Mouse (Mus musculus) CH12.LX (cell line): Measurements from ENCODE around the gene Phc1. TPM values are rescaled to one million over a fixed set of nuclear protein-coding genes. Genes with fewer than 3 reads are reported as not detected.

Source experiments
- DNase-seq: peaks from one replicate; pipeline ENCODE4 v3.0.0-alpha.2; 2013; ENCODE audit errors: extremely low read depth
- H3K27ac ChIP-seq: 2 replicates; pipeline ENCODE4 v1.5.1; 2012; ENCODE audit warnings: low read depth, mild to moderate bottlenecking, control low read depth, moderate library complexity; ENCODE audit not compliant: insufficient read depth
- H3K27me3 ChIP-seq: replicated peaks from 2 replicates; pipeline ENCODE3; 2012; ENCODE audit warnings: inconsistent platforms
- H3K36me3 ChIP-seq, 2 experiments: replicated peaks in 1 of 2; 2 replicates each; pipeline versions ENCODE3 to v1.6.1; 2012; ENCODE audit warnings: inconsistent platforms in 1 of 2, low read length in 1 of 2, mild to moderate bottlenecking in 1 of 2, mixed read lengths in 1 of 2, moderate library complexity in 1 of 2; ENCODE audit not compliant: control insufficient read depth in 1 of 2, insufficient read depth in 1 of 2
- H3K4me1 ChIP-seq, 2 experiments: 2 replicates each; pipeline ENCODE4 v1.6.1; 2012; ENCODE audit warnings: inconsistent platforms in 1 of 2, moderate library complexity in 1 of 2; ENCODE audit not compliant: insufficient read depth in 2 of 2, control insufficient read depth in 1 of 2
- H3K4me2 ChIP-seq: 2 replicates; pipeline ENCODE4 v1.6.1; 2012; ENCODE audit warnings: low read depth, mild to moderate bottlenecking, control low read depth; ENCODE audit not compliant: poor library complexity, insufficient read depth, severe bottlenecking
- H3K4me3 ChIP-seq, 3 experiments: fragments of 150-350 bp in 1 of 3; sonication (generic) in 1 of 3; replicated peaks in 1 of 3; 2 replicates each; pipeline versions ENCODE3 to v1.5.1; 2011 to 2012; ENCODE audit warnings: low read depth in 2 of 3, low read length in 2 of 3, mild to moderate bottlenecking in 2 of 3, moderate library complexity in 2 of 3, control low read depth in 1 of 3, improper control_type of control experiment in 1 of 3, inconsistent platforms in 1 of 3, mixed read lengths in 1 of 3; ENCODE audit not compliant: poor library complexity in 1 of 3
- H3K79me2 ChIP-seq: replicated peaks from 2 replicates; pipeline ENCODE4 v1.6.1; 2012; ENCODE audit warnings: mild to moderate bottlenecking, moderate library complexity; ENCODE audit not compliant: control insufficient read depth, poor library complexity, insufficient read depth, severe bottlenecking; ENCODE audit errors: extremely low read depth
- H3K9ac ChIP-seq: 2 replicates; pipeline ENCODE4 v1.6.1; 2012; ENCODE audit warnings: low read depth, mild to moderate bottlenecking, control low read depth, moderate library complexity; ENCODE audit not compliant: insufficient read depth
- H3K9me3 ChIP-seq: replicated peaks from 2 replicates; pipeline ENCODE3; 2012; ENCODE audit warnings: low read length, inconsistent platforms, mixed read lengths
- BHLHE40 ChIP-seq: IDR thresholded peaks from 2 replicates; pipeline ENCODE4 v1.6.1; 2011; ENCODE audit warnings: mild to moderate bottlenecking, low read depth, low read length, improper control_type of control experiment
- CHD1 ChIP-seq: IDR thresholded peaks from 2 replicates; pipeline ENCODE4 v1.6.1; 2012; ENCODE audit warnings: low read depth, low read length, improper control_type of control experiment, inconsistent platforms
- CTCF ChIP-seq, 2 experiments: IDR thresholded peaks in 1 of 2; conservative IDR thresholded peaks in 1 of 2; 2 replicates each; pipeline ENCODE4 v1.5.1; 2011 to 2012; ENCODE audit warnings: low read depth in 2 of 2, low read length in 2 of 2, improper control_type of control experiment in 1 of 2, inconsistent platforms in 1 of 2, mild to moderate bottlenecking in 1 of 2, moderate library complexity in 1 of 2
- ELF1 ChIP-seq: IDR thresholded peaks from 2 replicates; pipeline ENCODE4 v1.6.1; 2014; ENCODE audit warnings: low read depth, mild to moderate bottlenecking, inconsistent platforms, low read length, improper control_type of control experiment
- EP300 ChIP-seq: IDR thresholded peaks from 2 replicates; pipeline ENCODE4 v1.6.1; 2011; ENCODE audit warnings: low read length, improper control_type of control experiment
- ETS1 ChIP-seq: conservative IDR thresholded peaks from 2 replicates; pipeline ENCODE4 v1.6.1; 2012; ENCODE audit warnings: low read depth, mild to moderate bottlenecking, inconsistent platforms, low read length, improper control_type of control experiment, moderate library complexity
- IRF4 ChIP-seq: IDR thresholded peaks from 2 replicates; pipeline ENCODE4 v1.6.1; 2014; ENCODE audit warnings: low read depth, mild to moderate bottlenecking, inconsistent platforms, low read length, improper control_type of control experiment
- JUN ChIP-seq: IDR thresholded peaks from 2 replicates; pipeline ENCODE4 v1.6.1; 2011; ENCODE audit warnings: low read depth, mild to moderate bottlenecking, low read length, improper control_type of control experiment, moderate library complexity; ENCODE audit not compliant: insufficient read depth
- JUND ChIP-seq: conservative IDR thresholded peaks from 2 replicates; pipeline ENCODE4 v1.6.1; 2011; ENCODE audit warnings: low read depth, low read length, improper control_type of control experiment
- MXI1 ChIP-seq: IDR thresholded peaks from 2 replicates; pipeline ENCODE4 v1.6.1; 2011; ENCODE audit warnings: mild to moderate bottlenecking, low read depth, low read length, improper control_type of control experiment
- NELFE ChIP-seq: IDR thresholded peaks from 2 replicates; pipeline ENCODE4 v1.6.1; 2011; ENCODE audit warnings: low read depth, low read length, improper control_type of control experiment
- NRF1 ChIP-seq: IDR thresholded peaks from 2 replicates; pipeline ENCODE4 v1.6.1; 2014; ENCODE audit warnings: low read depth, mild to moderate bottlenecking, inconsistent platforms, low read length, improper control_type of control experiment, moderate library complexity
- PAX5 ChIP-seq: IDR thresholded peaks from 2 replicates; pipeline ENCODE4 v1.6.1; 2012; ENCODE audit warnings: low read length, inconsistent platforms, mixed read lengths
- POLR2A ChIP-seq: IDR thresholded peaks from 2 replicates; pipeline ENCODE4 v1.6.1; 2011; ENCODE audit warnings: low read depth, mild to moderate bottlenecking, improper control_type of control experiment, low read length
- POLR2AphosphoS2 ChIP-seq: IDR thresholded peaks from 2 replicates; pipeline ENCODE4 v1.6.1; 2011; ENCODE audit warnings: low read depth, low read length, improper control_type of control experiment
- RCOR1 ChIP-seq: conservative IDR thresholded peaks from 2 replicates; pipeline ENCODE4 v1.6.1; 2012; ENCODE audit warnings: low read depth, mild to moderate bottlenecking, inconsistent platforms, low read length, improper control_type of control experiment
- SIN3A ChIP-seq: IDR thresholded peaks from 2 replicates; pipeline ENCODE4 v1.6.1; 2012; ENCODE audit warnings: low read length, improper control_type of control experiment, inconsistent platforms
- TBP ChIP-seq: conservative IDR thresholded peaks from 2 replicates; pipeline ENCODE4 v1.6.1; 2011; ENCODE audit warnings: low read depth, low read length, improper control_type of control experiment
- TCF12 ChIP-seq: IDR thresholded peaks from 2 replicates; pipeline ENCODE4 v1.6.1; 2014; ENCODE audit warnings: low read depth, mild to moderate bottlenecking, inconsistent platforms, low read length, improper control_type of control experiment
- UBTF ChIP-seq: IDR thresholded peaks from 2 replicates; pipeline ENCODE4 v1.6.1; 2012; ENCODE audit warnings: low read depth, mild to moderate bottlenecking, inconsistent platforms, low read length, improper control_type of control experiment, moderate library complexity
- USF2 ChIP-seq: conservative IDR thresholded peaks from 2 replicates; pipeline ENCODE4 v1.6.1; 2011; ENCODE audit warnings: low read depth, low read length, improper control_type of control experiment
- ZKSCAN1 ChIP-seq: IDR thresholded peaks from 2 replicates; pipeline ENCODE4 v1.6.1; 2012; ENCODE audit warnings: low read depth, inconsistent platforms, low read length, improper control_type of control experiment, borderline replicate concordance
- ZMIZ1 ChIP-seq: IDR thresholded peaks from 2 replicates; pipeline ENCODE4 v1.6.1; 2012; ENCODE audit warnings: low read depth, mild to moderate bottlenecking, inconsistent platforms, low read length, improper control_type of control experiment
- ZNF384 ChIP-seq: IDR thresholded peaks from 2 replicates; pipeline ENCODE4 v1.6.1; 2012; ENCODE audit warnings: low read depth, low read length, improper control_type of control experiment, inconsistent platforms
- dilution Hi-C: fragments of 300-500 bp; cut with MboI; formaldehyde crosslinking; loops from 2 replicates; pipeline ENCODE4 v1.14.3; 2020; ENCODE audit warnings: low sequenced_read_pairs; ENCODE audit not compliant: extremely low pct_unique_long_range_greater_than_20kb, extremely low pct_ligation_motif_present
- in situ Hi-C: fragments of 300-500 bp; cut with MboI; formaldehyde crosslinking; loops from 3 replicates; pipeline ENCODE4 v1.14.3; 2019; ENCODE audit warnings: low sequenced_read_pairs, low pct_ligation_motif_present, low pct_unique_long_range_greater_than_20kb, mixed read lengths
- polyA plus RNA-seq: library from polyadenylated mRNA; unstranded; fragments of >175 nt; gene quantifications from 2 replicates; pipeline ENCODE4 v1.2.1, GENCODE M21; 2012; ENCODE audit warnings: low read depth; ENCODE audit not compliant: insufficient read length
- total RNA-seq, 2 experiments: library from RNA; depleted of rRNA; stranded (reverse); fragments of 300-350 nt in 1 of 2; fragments of >200 nt in 1 of 2; gene quantifications; 2 replicates each; pipeline ENCODE4 v1.2.3; 2012 to 2014

Phc1 gene
- total and polyA plus RNA-seq, 3 experiments = 2.9 to 13.8 (median 6.5) TPM

DNA sequence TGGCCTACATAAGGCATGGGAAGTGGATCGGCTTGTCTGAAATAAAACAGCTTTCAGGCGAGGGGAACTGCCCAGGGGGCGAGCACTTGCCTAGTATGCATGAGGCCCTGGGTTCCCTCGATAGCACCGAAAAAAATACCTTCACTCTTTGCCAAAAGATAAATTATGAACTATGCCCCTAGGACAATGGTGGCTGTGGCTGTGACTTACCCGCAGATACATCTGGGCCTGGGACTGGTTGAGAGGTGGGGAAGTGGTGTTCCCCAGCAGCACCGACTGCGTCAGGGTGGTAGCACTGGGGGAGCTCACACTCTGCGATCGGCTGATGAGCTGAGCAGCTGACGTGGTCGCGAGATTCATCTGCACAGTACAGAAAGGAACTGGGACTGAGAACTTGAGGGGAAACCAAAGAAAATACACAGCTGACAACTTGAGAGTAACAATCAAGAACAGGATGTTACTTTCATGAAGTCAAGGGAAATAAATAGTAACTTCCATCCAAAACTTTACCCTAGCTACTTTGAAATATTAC is 7.2 kb downstream of the Phc1 start:
- DNase-seq = no peak
- in situ Hi-C loops (no loop called here), dilution Hi-C loops (no loop called here)
- no peaks in the 10 kb centered on the region for H3K79me2 ChIP-seq
- peaks cover under 1% of the 10 kb centered on the region for H3K27me3 ChIP-seq
- peaks cover 27 to 48% of the 10 kb centered on the region in 2 experiments for H3K36me3 ChIP-seq
- no peaks in the 10 kb centered on the region for H3K9me3 ChIP-seq
- H3K4me3 ChIP-seq = no peak overlapping the region
- TF ChIP-seq PAX5 (no peak), ELF1 (no peak), ZKSCAN1 (no peak), MXI1 (no peak), EP300 (no peak), BHLHE40 (no peak), JUND (no peak), ZMIZ1 (no peak), JUN (no peak), ETS1 (no peak), IRF4 (no peak), SIN3A (no peak), TBP (no peak), TCF12 (no peak)
- H3K27ac ChIP-seq = no peak overlapping the region
- no peak overlapping the region for H3K9ac ChIP-seq
- H3K4me1 ChIP-seq = no peaks in the 10 kb centered on the region
- H3K4me2 ChIP-seq = no peak overlapping the region

DNA sequence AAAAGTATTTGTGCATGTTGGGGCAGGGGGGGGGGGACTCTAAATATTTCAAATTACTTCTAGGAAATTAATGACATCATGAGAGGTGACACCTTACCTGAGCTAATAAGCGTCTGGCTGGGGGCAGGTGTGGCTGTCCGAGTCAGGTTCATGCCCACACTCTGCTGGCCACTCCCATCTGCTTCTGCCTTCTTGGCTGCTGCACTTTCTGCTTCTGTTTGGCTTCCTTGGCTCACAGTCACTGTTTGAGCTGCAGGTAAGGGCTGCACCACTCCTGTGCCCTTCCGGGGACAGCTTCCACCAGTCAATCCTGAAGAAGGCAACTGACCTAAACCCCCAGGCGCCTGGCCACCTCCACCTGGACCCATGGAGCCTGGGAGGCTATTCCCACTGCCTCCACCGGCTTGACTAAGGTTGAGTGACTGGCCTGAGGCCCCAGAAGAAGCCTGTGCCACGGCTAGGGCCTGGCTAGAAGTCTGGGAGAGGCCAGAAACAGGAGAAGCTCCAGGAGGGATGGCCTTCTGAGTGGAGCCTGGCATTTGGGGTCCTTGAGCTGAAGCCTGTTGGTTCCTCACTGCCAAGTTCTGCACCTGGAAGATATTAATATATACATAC is 14.9 kb downstream of the Phc1 start:
- H3K27me3 ChIP-seq = no peaks in the 10 kb centered on the region

More for the DNA sequence above, 14.9 kb downstream of the Phc1 start:
- Histone ChIP-seq H3K9me3 (no peaks in the 10 kb centered on the region), H3K27ac (no peak overlapping the region), H3K4me1 (no peaks in the 10 kb centered on the region), H3K36me3 (peaks cover 27 to 53% of the 10 kb centered on the region in 2 experiments), H3K4me3 (no peak overlapping the region), H3K9ac (no peak overlapping the region), H3K4me2 (no peak overlapping the region), H3K79me2 (no peaks in the 10 kb centered on the region)
- no peak for DNase-seq
- dilution Hi-C loops = no loop called here
- in situ Hi-C loops = no loop called here
- no peak for TF ChIP-seq POLR2A
- no peak for TF ChIP-seq IRF4
- no peak for TF ChIP-seq NRF1
- TF ChIP-seq RCOR1 = no peak
- TF ChIP-seq USF2 = no peak
- no peak for TF ChIP-seq POLR2AphosphoS2
- no peak for TF ChIP-seq EP300
- TF ChIP-seq ZNF384 = no peak
- TF ChIP-seq ELF1 = no peak
- TF ChIP-seq BHLHE40 = no peak
- TF ChIP-seq CTCF (conservative IDR thresholded peaks at IDR 0.05 in 1 of 2, IDR thresholded peaks at IDR 0.05 in 1 of 2; ENCODE audit: low read depth in 2 of 2, low read length in 2 of 2) = no peak
- no peak for TF ChIP-seq TBP
- TF ChIP-seq CHD1 = no peak
- TF ChIP-seq TCF12 = no peak
- no peak for TF ChIP-seq UBTF
- no peak for TF ChIP-seq NELFE
- no peak for TF ChIP-seq JUN
